Mouse (Mus musculus) CH12F3 (cell line): Measurements from ENCODE around the gene Tnfrsf19.

Experiments used
- in situ Hi-C: fragments of 300-500 bp; cut with MboI; formaldehyde crosslinking; loops from 2 replicates; pipeline ENCODE4 v1.14.3; 2020; ENCODE audit warnings: low sequenced_read_pairs

The Tnfrsf19 gene

GRCm38 (mm10) chr14:61022383-61022782 lies 23.9 kb downstream of the Tnfrsf19 start:
- in situ Hi-C loops: no loop called here

- in situ Hi-C loops: no loop called here
Measured at GRCm38 (mm10) chr14:61020968-61021367, 25.3 kb downstream of the Tnfrsf19 start.

- in situ Hi-C loops: no loop called here
Measured at GRCm38 (mm10) chr14:61019880-61020279, 26.4 kb downstream of the Tnfrsf19 start.

GRCm38 (mm10) chr14:61014544-61014943 lies 31.7 kb downstream of the Tnfrsf19 start:
- in situ Hi-C loops: no loop called here

GRCm38 (mm10) chr14:61012397-61012931 lies 33.8 kb downstream of the Tnfrsf19 start:
- in situ Hi-C loops: no loop called here

GRCm38 (mm10) chr14:61011621-61012174 lies 34.6 kb downstream of the Tnfrsf19 start:
- in situ Hi-C loops: no loop called here

- in situ Hi-C loops: no loop called here
Measured at GRCm38 (mm10) chr14:61005127-61005837, 41.0 kb downstream of the Tnfrsf19 start.

GRCm38 (mm10) chr14:61003676-61004075 lies 42.6 kb downstream of the Tnfrsf19 start:
- in situ Hi-C loops: no loop called here

GRCm38 (mm10) chr14:61000072-61000471 lies 46.2 kb downstream of the Tnfrsf19 start:
- in situ Hi-C loops: no loop called here

- in situ Hi-C loops: no loop called here
Measured at GRCm38 (mm10) chr14:60996556-60996955, 49.7 kb downstream of the Tnfrsf19 start.

GRCm38 (mm10) chr14:60993506-60993905 lies 52.8 kb downstream of the Tnfrsf19 start:
- in situ Hi-C loops: no loop called here

- in situ Hi-C loops: no loop called here
Measured at GRCm38 (mm10) chr14:60993092-60993491, 53.2 kb downstream of the Tnfrsf19 start.

- in situ Hi-C loops: no loop called here
Measured at GRCm38 (mm10) chr14:60992144-60992543, 54.1 kb downstream of the Tnfrsf19 start.

GRCm38 (mm10) chr14:60988228-60988627 lies 58.1 kb downstream of the Tnfrsf19 start:
- in situ Hi-C loops: no loop called here

- in situ Hi-C loops: no loop called here
Measured at GRCm38 (mm10) chr14:60986926-60987325, 59.4 kb downstream of the Tnfrsf19 start.

GRCm38 (mm10) chr14:60985077-60985476 lies 61.2 kb downstream of the Tnfrsf19 start:
- in situ Hi-C loops: no loop called here

- in situ Hi-C loops: no loop called here
Measured at GRCm38 (mm10) chr14:60984266-60984665, 62.0 kb downstream of the Tnfrsf19 start.

GRCm38 (mm10) chr14:60982126-60982525 lies 64.2 kb downstream of the Tnfrsf19 start:
- in situ Hi-C loops: no loop called here

- in situ Hi-C loops: no loop called here
Measured at GRCm38 (mm10) chr14:60980244-60980887, 65.9 kb downstream of the Tnfrsf19 start.

GRCm38 (mm10) chr14:60978129-60978528 lies 68.2 kb downstream of the Tnfrsf19 start:
- in situ Hi-C loops: no loop called here

- in situ Hi-C loops: no loop called here
Measured at GRCm38 (mm10) chr14:60976231-60976630, 70.1 kb downstream of the Tnfrsf19 start.

- in situ Hi-C loops: no loop called here
Measured at GRCm38 (mm10) chr14:60975736-60976135, 70.6 kb downstream of the Tnfrsf19 start.
